Mouse (Mus musculus) lung, postnatal 25 days (tissue): ENCODE data around the gene Flnb.

Experiments
- DNase-seq: peaks from one replicate; pipeline ENCODE4 v3.0.0; 2022; ENCODE audit warnings: low spot score

Gene Flnb

GRCm38 (mm10) chr14:7945261-7945660 lies 127.5 kb downstream of the Flnb start:
- no peak for DNase-seq

- no peak for DNase-seq
These were observed 133.5 kb downstream of the Flnb start for GRCm38 (mm10) chr14:7951234-7951633.

- DNase-seq, result peak; percentile 75
These were observed 135.0 kb downstream of the Flnb start for GRCm38 (mm10) chr14:7952610-7953254.

- DNase-seq, result no peak
These were observed 136.3 kb downstream of the Flnb start for GRCm38 (mm10) chr14:7954071-7954471.

GRCm38 (mm10) chr14:7956427-7956826 lies 138.7 kb downstream of the Flnb start:
- no peak for DNase-seq

- DNase-seq, result no peak
These were observed 139.3 kb downstream of the Flnb start, which contains the start of gene Gm45521 for GRCm38 (mm10) chr14:7957049-7957448. Gene Gm45521, plus strand, starts transcription at chr14:7957288.

GRCm38 (mm10) chr14:7960616-7961015 lies 142.9 kb downstream of the Flnb start:
- DNase-seq, result no peak

- no peak for DNase-seq
These were observed 144.0 kb downstream of the Flnb start for GRCm38 (mm10) chr14:7961714-7962113.

- no peak for DNase-seq
These were observed 144.9 kb downstream of the Flnb start for GRCm38 (mm10) chr14:7962626-7963025.

GRCm38 (mm10) chr14:7963160-7963559 lies 145.4 kb downstream of the Flnb start:
- no peak for DNase-seq

- peak; percentile 76 for DNase-seq
These were observed 146.6 kb downstream of the Flnb start for GRCm38 (mm10) chr14:7964219-7964889.

GRCm38 (mm10) chr14:7971889-7972493 lies 154.2 kb downstream of the Flnb start:
- DNase-seq, result peak; percentile 4

- DNase-seq, result no peak
These were observed 156.9 kb downstream of the Flnb start for GRCm38 (mm10) chr14:7974643-7975042.

- DNase-seq, result no peak
These were observed 157.4 kb downstream of the Flnb start for GRCm38 (mm10) chr14:7975177-7975576.

GRCm38 (mm10) chr14:7977471-7977870 lies 159.7 kb downstream of the Flnb start:
- DNase-seq, result no peak

GRCm38 (mm10) chr14:7978183-7978582 lies 160.4 kb downstream of the Flnb start:
- DNase-seq, result no peak

GRCm38 (mm10) chr14:7981226-7981625 lies 163.5 kb downstream of the Flnb start:
- DNase-seq, result no peak

GRCm38 (mm10) chr14:7986913-7987312 lies 169.2 kb downstream of the Flnb start:
- DNase-seq, result no peak

- DNase-seq, result no peak
These were observed 171.6 kb downstream of the Flnb start for GRCm38 (mm10) chr14:7989371-7989770.

GRCm38 (mm10) chr14:7989961-7990360 lies 172.2 kb downstream of the Flnb start:
- DNase-seq, result no peak

GRCm38 (mm10) chr14:7991108-7991776 lies 173.5 kb downstream of the Flnb start:
- DNase-seq, result no peak

- DNase-seq, result no peak
These were observed 174.4 kb downstream of the Flnb start for GRCm38 (mm10) chr14:7992158-7992557.

GRCm38 (mm10) chr14:7994271-7994767 lies 176.6 kb downstream of the Flnb start, which contains the start of gene Dnase1l3:
Gene Dnase1l3, minus strand, starts transcription at chr14:7994573.
- peak; percentile 41 for DNase-seq
